Mouse (Mus musculus) neutrophil, adult 59 days (primary cell): ENCODE measurements around the gene Elp6. TPM values are rescaled to one million over a fixed set of nuclear protein-coding genes. Genes with fewer than 3 reads are reported as not detected.

Source experiments
- total RNA-seq, 2 experiments: library from RNA; stranded (reverse); gene quantifications; 1 replicate in 1 of 2; 2 replicates in 1 of 2; pipeline ENCODE4 v1.2.4; 2023

Elp6 gene
- 1 to 10 TPM; 3.0 to 6.0 TPM for total RNA-seq

DNA sequence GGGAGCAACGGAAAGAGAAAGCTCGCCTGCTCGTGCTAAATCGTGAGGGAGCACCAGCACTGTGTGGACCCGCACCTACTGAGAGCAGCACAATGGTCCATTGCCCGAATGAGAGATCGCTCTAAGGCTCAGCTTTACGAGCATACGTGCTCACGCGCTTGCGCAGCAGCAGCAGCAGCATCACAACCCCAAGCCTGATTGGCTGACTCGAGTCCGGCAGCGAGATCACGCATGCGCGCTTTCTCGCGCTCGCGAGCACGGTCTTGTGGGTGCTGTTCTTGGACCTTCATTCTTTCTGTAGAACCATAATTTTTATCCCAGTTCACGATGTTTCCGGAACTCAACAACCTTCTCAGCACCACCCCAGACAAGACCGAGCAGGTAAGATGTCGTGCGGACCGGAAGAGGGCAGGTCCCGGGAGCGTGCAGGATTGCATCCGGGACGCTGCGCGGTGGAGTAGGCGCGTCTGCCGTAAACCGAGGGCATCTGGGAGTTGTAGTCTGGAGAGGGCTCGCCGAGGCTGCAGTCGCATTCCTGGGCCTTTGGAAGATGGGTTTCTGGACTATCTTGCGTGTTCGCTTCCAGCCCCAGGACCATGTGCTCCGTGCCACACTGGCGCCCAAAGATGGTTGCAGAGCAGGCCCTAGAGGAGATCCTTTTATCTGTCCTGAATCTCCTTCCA lies at the start of gene Elp6:
Gene Elp6, plus strand, starts transcription at position 205 of the 683 bp plus-strand sequence.

DNA sequence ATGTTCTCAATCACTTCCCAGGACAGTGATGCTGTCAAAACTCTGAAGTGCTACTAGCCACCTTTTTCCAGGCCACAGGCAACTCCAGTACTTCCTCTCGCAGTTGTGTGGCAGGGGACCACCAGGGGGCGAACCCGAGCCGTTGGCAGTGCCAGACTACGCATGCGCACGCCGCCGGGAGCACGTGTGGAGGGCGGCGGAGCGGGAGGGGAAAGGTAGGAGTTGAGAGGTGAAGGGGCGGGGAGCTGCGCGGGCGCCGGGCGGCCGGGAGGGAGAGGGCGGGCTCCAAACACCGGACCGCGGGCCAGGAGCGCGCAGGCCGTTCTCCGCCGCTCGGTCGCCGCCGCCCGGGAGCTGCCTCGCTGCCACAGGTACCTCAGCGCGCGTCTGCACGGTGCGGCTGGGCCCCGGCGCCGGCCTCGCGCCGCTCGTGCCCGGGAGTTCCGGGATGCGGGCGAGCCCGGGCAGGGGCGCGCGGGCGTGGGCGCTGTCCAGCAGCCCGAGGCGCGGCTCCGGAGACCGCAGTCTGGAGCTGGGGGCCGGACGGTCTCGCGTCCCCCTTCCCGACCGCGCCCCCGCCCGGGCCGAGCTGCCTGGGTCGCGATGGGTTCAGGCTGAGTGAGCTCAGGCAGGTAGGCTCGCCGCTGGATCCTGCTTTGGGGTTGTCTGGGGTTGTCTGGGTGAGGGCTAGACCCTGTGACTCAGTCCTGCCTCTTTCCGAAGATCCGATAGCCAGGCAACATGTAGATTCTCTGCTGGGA lies 28.3 kb downstream of the Elp6 start, which contains the start of gene Scap:
Gene Scap, plus strand, starts transcription at position 154 of the 761 bp plus-strand sequence.

Other genes with a start within 250 kb of the Elp6 start
- gene Smarcc1, start 187.5 kb upstream of the Elp6 start, total RNA-seq, result 10 to 100 TPM; 31.2 to 37.5 TPM
- 10 to 100 TPM; 27.7 to 34.9 TPM for gene Dhx30, start 187.3 kb upstream of the Elp6 start, total RNA-seq
- under 1 TPM; 0.15 to 0.51 TPM for gene Cspg5, start 61.4 kb upstream of the Elp6 start, total RNA-seq
- gene Scap, start 28.1 kb downstream of the Elp6 start, total RNA-seq, result 10 to 100 TPM; 31.0 to 33.9 TPM
- gene Ptpn23, start 103.0 kb downstream of the Elp6 start, total RNA-seq, result 10 to 100 TPM; 48.2 to 55.8 TPM
- gene Ngp, start 114.6 kb downstream of the Elp6 start, total RNA-seq, result over 10,000 TPM; 14,230 to 18,632 TPM
- 10 to 100 TPM; 34.7 to 37.9 TPM for gene Klhl18, start 171.5 kb downstream of the Elp6 start, total RNA-seq
- under 1 TPM; 0.44 to 0.56 TPM for gene Kif9, start 171.8 kb downstream of the Elp6 start, total RNA-seq
- 100 to 1,000 TPM in 1 of 2 experiments, 10 to 100 TPM in 1; 98.0 to 112 TPM for gene Setd2, start 227.4 kb downstream of the Elp6 start, total RNA-seq